Mouse (Mus musculus): Measurements from ENCODE around the gene Jtb.

The Jtb gene

DNA sequence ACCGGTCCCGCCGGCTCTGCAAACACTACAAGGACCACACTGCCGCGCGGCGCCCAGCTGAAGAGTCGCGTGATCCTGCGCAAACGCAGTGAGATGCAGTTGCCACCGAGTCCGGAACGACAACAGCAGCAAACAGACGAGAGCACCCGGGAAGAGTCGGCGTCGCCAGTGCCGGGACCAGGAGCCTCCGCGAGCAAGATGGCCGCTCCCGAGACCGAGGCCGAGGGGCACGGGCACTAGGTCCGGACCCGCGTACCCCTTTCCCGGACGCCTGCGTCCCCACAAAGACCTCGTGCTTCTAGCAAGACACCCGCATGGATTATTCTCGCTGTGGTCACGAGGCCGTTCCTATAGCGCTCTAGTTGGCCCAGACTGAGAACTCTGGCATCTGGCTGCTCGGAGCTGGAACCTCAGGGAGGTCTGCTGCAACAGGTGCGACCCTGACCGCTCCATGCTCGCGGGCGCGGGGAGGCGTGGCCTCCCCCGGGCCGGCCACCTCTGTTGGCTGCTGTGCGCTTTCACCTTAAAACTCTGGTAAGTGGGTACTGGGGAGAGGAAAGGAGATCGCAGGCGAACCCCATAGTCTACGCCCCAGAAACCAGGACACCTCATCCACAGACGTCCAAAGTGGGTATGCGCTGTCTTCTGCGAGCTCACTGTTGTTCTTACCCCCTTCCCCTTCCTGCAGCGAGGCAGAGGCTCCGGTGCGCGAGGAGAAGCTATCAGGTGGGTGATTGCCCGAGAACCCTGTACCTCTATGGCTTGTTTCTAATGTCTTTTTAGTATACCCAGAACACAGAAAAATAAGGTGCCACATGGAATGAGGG is at the start of gene Jtb:
Gene Jtb, plus strand, starts transcription at position 91 of the 827 bp plus-strand sequence.
- peak; percentile 95 for DNase-seq

DNA sequence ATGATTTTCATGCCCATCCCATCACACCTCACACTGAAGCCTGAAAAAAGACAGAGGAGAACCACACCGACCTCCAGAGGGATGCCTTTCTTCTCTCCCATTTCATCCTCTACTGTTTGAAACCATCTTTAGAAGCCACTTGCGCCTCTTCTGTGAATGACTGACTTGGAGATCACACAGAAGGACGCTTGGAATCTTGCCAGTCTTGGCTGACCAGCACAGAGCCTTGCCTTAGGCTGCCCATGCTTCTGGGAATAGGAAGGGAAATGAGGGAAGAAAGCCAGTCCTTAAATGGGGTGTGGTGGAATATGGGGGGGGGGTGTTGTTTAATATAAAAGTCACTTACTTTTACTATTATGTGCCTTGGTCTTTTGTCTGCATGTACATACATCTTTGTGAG is 47.8 kb upstream of the Jtb start:
- no peak for DNase-seq

DNA sequence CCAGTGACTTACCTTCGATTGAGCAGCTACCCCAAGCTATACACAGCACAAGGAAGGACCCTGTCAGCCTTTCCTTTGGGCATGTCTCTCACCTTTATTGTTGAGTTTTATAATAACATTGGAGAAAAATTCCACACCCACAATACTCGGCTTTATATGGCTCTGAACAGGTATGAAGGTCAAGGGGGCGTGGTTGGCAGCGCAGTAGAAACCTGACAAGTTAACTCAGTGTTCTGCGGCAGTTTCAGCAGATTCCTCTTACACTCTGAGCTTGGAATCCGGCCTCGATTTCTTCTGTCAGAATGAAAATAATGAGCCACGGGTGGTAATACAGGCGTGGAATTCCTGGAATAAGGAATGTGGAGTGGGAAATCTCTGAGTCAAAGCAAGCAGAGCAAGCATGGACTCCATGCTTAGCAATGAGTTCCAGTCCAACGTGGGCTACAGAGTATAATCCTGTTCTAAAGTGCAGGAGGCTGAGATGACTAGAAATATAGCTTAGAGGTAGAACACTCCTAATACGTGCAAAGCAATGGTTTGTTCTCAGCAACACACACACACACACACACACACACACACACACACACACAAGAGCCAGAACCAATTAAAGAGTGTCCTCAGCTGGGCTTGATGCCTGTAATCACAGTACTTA is 40.4 kb upstream of the Jtb start:
- DNase-seq, result no peak

DNA sequence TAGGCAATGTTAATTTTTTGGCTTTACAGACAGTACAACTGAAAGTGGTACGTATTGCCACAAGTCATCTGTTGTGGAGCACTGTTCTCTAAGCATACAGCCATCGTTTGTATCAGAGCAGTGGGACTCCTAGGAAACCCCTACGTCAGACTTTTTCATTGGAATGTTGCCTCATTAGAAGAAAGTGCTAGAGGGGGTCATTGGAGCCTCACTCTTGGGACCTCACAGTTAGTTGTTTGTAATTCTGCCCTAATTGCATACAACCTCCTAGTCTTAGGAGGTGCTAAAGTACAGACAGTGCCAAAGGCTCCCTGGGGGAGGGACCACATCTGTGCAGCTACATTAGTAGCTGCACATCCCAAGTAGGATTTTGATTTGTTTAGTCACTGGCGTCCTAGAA is 36.6 kb upstream of the Jtb start:
- DNase-seq, result no peak

DNA sequence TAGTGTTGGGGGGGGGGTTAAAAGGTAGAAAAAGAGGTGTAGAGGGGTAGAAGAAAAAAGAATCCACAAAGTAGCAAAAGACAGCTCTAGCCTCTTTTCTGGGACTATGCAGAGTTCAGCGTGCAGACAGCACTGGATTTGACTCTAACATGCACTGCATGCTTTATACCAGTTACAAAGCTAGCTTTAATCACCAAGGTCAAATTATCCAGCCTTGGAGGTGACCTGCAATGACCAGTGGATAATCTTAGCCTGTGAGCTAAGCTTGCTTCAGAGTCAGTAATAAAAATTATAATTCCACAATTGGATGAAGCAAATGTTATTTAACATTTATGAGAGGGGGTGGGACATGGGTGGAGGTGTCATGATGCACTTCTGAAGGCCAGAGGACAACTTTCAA is 35.8 kb upstream of the Jtb start:
- DNase-seq, result no peak

DNA sequence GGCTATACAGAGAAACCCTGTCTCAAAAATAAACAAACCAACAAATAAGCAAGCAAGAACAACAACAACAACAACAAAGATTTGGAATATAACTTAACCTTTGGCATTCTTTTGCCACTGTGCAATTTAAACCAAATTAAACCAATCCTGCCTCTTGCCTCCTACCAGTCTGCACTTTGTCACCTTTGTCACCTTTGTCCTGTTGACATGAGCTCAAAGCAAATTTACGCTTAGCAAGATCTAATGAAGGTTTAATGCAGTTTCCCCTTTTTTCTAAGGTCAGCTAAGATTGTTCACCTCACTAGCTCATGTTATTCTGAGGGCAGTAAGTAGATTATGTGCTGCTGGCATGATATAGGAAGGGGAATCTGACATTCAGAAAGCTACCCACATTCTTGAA is 33.8 kb upstream of the Jtb start:
- DNase-seq, result no peak

DNA sequence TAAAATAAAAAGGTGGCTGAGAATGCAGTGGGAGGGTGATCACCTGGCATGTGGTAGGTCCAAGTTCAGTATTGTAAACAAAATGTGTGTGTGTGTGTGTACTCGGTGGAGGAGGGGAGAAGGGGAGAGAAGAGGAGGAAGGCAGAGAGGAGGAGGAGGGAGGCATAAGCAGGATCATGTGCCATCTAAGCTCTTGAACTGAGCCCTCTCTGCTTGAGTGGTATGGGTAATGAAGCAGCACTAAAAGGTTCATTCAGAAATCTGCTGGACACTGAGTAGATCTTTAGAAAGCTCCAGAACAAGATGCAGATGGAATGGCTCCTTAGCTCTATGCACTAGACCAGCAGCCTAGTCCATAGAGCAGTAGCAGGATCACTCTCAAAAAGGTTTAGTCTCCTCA is 28.5 kb upstream of the Jtb start:
- no peak for DNase-seq

DNA sequence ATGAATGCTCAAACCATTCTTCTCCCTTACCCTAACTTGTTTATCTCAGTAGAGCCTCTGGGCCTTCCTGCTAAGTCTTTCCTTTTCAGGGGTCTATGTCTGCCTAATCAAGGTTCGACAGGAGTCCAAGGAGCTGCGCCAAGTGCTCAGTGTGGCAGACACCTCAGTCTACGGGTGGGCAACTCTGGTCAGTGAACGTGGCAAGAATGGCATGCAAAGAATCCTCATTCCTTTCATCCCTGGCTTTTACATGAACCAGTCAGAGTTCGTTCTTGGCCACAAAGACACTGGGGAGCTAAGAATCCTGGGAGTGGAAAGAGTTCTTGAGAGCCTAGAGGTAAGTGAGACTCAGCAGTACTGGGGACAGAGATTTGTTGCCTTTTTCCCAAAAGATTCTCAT is 27.8 kb upstream of the Jtb start:
- no peak for DNase-seq

DNA sequence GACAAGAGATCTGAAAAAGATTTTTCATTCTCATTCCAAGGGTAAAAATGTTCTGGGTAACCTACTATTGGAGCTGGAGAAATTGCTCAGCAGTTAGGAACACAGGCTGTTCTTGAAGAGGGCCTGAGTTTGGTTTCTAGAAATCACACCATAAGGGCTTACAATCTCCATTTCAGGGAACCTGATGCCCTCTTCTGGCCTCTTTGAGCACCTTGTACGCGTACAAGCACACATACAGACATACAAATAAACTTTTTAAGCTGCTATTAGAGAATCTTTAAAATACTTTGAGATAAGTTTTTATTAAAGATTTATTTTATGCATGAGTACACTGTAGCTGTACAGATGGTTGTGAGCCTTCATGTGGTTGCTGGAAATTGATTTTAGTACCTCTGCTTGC is 26.8 kb upstream of the Jtb start:
- DNase-seq, result no peak

DNA sequence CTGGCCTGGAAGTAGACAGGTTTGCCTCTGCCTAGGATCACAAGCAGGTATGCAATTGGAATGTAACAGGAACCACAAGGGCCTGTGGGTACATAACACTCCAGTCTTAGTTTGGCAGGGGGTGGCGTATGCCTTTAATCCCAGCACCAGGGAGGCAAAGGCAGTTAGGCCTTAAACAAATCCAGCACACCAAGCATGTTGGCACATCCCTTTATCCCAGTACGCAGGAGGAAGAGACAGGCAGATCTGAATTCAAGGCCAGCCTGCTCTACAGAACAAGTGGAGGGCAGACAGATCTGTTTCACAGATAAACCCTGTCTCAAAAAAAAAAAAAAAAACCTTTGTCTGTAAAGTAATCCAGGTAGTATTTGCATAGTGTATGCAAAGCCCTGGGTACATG is 22.7 kb upstream of the Jtb start:
- no peak for DNase-seq

DNA sequence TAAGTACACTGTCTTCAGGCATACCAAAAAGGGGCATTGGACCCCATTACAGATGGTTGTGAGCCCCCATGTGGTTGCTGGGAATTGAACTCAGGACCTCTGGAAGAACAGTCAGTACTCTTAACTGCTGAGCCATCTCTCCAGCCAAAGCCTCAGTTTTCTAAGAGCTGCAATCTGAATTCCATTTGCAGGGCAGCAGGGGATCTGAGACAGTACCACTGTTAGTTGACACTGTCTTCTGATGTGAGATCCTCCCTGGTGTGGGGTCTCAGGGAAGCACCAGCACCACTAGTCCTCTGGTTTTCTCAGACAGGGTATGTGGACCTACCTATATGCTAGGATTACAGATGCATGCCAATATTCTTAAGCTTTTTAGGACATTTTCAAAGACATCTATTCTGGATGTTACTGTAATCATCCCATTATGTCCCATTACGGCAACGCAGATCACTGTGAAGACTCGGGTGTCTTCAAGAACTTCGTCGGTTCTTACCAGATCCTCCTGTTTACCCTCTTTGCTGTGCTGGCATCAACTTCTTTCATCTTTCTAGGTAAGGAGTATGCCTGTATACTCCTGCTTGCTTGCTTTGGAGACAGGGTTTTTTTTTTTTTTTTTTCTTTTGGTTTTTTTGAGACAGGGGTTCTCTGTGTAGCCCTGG is 21.4 kb upstream of the Jtb start:
- no peak for DNase-seq

DNA sequence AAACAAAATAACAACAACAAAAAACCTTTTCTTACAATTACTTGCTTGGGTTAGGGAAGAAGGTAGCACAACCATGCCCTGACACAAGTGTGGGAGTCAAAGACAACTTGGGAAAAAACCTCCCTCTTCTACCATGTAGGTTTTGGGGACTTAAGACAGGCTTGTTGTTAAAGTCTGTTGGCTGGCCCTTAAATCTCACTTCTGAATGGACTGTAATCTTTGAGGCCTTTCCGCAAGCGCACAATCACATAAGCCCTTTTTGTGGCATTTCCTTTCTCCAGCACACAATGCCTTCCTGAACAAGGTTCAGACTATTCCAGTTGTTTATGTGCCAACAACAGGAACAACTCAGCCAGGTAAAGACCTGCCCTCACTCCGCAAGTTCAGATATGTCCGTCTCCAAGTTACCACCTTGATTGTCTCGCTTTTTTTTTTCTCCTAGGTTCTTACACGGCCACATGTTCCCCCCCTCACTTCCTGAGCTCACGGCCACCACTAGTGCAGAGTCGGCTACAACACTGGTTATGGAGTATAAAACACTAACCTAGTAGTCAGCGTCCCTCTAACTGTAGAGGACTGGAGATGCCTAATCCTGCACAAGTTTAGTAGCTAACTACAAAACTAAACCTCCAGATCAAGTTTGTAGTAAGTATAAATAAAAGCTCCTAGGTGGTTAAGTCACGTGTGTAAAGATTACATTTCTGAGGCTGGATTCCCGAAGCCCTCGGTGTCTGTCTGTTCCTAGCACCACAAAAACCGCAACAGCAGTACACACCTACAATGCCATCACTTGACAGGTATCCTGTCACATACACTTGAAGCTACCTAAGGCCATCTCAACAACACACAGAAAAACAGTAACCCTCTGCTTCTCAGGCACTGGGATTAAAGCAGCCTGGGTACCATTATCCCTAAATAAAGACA is 19.7 kb upstream of the Jtb start:
- no peak for DNase-seq

DNA sequence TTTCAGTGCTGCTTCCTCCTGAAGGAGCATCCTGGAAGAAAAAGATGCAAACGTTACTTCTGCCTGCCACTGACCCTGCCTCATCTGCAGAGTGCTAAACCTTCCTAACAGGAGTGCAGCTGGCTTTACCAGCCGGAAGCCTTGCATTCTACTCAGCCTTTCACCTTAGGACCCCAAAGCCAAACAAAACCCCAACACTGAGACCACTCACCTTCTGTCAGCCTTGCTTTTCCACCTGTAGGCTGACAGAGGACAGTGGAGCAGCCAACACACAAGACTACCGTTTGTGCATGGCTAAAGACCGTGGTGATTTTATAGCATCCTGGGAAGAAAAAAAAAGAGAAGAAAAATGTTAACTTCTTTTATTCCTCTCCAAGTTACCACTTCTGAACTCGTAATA is 18.7 kb upstream of the Jtb start:
- no peak for DNase-seq

DNA sequence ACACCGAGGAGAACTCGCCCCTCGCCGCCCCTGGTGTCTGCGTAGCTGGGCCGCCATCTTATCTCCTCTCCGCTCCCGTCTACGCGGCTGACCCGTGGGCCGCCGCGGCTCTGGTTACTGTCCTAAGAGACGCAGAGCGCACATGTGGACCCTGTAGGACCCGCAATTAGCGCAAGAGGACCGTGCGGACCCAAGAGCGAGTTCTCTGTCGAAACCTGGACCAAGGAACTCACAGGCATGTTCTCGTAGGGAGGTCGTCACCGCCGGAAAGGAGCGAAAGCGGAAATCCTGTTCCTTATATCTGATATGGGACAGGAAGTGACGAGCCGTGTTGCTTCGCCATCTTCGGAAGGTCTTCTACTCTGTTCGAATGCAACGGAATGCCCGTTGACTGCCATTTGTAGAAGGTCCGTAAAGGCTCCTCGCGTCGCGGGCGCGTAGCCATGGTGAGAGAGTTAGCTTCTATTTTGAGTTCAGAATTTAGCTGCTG is 18.0 kb upstream of the Jtb start, which contains the start of the genes Rps27 and Rab13:
Gene Rps27, minus strand, starts transcription at position 275 of the 490 bp plus-strand sequence.
Gene Rab13, plus strand, starts transcription at position 319 of the 490 bp plus-strand sequence.
- peak; percentile 90 for DNase-seq

DNA sequence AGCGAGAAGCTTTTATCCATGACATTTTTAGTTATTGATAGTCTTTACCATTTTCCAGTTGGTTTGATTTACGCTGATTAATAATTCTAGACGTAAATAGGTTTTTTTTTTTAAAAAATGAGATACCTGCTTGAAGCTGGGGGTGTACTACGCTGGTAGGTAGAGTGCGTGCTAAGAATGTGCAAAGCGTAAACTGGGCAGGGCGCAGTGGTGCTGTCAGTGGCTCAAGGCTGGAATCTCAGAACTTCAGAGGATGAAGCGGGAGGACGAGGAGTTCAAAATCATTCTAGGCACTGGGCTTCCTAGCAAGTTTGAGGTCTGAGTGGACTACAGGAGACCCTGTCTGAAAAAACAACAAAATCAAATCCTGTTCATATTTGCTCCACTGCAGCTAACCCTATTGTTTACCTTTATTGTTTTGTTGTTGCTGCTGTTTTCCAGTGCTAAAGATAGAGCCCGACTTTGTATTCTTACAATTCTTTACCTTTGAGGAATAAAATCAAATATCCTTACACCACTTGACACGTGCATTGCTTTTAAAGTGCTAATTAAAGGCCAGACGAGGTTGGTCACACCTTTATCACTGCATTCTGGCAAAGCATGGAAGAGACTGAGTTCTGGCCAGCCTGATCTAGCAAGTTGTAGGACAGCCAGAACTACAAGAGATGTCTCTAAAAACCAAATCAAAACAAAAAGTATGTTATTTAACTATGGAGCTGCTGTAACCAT is 17.3 kb upstream of the Jtb start:
- no peak for DNase-seq

DNA sequence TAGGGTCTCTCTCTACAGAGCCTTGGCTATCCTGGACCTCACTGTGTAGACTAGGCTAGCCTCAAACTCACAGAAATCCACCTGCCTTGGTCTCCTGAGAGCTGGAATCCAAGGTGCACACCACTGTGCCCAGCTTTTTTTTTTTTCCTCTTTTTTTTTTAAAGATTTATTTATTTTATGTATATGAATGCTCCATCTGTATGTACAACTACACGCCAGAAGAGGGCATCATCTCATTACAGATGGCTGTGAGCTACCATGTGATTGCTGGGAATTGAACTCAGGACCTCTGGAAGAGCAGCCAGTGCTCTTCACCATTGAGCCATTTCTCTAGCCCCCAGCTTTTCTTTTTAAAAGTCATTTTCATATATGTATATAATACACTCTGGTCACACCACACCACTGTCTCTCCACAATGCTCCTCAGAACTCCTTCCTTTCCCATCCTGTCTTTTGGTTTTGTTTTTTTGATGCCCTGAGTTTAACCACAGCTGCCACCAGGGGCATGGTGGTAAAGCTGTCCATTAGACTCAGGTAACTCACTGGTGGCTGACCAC is 15.5 kb upstream of the Jtb start:
- DNase-seq, result no peak

DNA sequence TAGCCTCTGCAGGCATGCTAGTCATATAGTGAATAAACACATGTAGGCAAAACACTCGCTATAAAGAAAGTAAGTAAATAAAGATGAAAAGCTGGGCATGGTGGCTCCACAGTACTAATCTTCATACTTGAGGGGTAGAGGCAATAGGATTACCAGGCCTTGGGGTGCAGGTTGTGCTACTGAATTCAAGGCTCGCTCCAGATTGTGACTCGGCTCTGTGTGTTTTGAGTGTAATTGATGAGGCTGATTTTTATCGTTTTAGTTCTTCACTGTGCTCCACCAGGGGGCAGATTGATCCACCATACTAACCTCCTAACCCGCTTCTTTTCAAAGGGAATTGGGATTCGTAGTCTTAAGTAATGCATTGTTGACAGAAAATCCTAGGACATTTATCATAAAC is 11.3 kb upstream of the Jtb start:
- DNase-seq, result peak; percentile 22

DNA sequence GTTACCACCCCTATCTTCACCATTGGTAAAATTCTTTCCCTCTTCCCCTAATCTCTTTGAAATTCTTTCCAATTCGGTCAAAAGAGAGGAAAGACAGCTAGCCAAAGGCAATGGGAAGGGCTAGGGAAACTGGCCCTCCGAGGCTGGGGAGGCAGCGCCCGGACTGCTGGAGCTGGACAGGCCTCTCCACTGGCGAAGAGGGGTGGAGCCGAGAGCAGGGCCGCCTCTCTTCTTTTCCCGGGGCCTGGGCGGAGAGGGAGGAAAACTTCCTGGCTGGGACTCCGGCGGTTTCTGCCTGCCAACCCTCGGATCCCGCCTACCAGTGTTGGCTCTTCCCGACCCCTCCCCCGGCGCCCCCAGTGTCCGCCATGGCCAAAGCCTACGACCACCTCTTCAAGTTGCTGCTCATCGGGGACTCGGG is 10.9 kb upstream of the Jtb start:
- DNase-seq, result peak; percentile 40

DNA sequence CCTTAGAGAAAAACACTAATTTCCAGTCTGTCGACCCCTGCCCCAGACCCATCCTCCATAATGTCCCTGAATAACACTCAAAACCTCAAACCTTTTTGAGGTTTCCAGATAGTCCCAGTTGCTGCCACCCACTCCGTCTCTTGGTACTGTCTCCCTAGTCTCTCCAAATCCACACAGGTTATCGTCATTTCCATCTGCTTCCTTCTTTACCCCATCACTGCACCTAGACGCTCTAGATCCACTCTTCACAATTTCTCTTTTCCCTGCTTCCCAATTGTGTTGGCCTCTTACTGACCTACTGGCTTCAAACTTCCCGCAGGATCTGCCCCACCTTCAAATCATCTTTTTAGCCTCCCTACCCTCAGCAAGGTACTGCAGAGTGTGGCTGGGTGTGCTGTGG is 10.3 kb upstream of the Jtb start:
- no peak for DNase-seq

DNA sequence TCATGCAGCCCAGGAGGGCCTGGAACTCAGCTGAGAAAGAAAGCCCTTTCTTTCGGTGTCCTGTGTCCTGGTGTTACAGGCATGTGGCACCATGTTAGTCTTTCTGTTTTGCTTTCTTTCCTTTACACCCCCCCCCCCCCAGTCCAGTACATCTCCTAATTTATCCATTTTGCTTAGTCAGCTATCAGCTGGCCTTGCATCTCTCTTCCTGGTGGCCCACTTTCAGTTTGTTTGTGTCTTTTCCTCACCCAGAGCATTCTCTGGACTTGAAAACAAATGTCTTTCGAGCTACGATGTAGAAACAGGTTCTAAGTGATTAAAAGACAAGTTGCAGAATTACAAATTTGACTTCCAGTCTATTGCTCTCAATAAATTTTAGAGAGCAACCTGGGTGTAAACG is 8.9 kb upstream of the Jtb start:
- DNase-seq, result no peak

DNA sequence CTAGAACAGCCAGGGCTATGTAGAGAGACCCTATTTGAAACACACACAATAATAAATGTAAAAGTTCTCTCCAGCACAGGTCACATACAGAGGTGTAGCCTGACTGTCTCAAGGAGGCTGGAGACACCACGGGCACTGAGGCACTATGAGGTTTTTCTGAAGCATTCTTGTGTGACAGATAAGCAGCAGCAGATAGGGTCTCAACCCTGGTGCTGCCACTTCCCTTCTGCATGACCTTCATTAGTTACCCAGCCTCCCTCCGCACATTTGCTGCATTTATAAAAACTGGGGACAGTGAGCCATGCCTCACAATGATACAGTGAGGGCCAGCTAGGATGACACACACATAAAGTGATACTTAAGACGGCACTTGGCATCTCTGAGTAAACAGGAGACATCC is 8.5 kb upstream of the Jtb start:
- no peak for DNase-seq

DNA sequence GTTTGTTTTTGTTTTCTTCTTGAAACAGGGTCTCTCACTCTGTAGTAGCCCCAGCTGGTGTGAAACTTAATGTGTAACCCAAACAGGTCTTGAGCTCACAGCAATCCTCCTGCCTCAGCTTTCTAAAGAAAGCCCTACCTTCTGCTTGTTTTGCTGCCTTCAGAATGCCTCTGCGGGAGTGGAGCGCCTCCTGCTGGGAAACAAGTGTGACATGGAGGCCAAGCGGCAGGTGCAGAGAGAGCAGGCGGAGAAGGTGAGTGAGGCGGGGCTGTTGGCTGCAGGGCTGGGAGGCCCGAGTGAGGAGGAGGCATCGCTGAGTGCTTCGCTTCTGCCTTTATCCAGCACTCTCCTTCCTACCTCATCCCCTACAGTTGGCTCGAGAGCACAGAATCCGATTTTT is 7.1 kb upstream of the Jtb start:
- no peak for DNase-seq
